Mouse (Mus musculus) myocyte (in vitro differentiated cells): ENCODE measurements at regions not wholly inside any gene's neighbourhood (a gene's known extent, or its start where the extent isn't known, plus 50 kb on each side); places are given as distances from the start of the nearest gene placed in this dataset.

Experiments
- H3K27me3 ChIP-seq: one replicate; pipeline ENCODE4 v1.6.1; 2011; ENCODE audit not compliant: control insufficient read depth, insufficient read depth, insufficient read length
- H3K36me3 ChIP-seq: one replicate; pipeline ENCODE4 v1.6.1; 2011; ENCODE audit not compliant: control insufficient read depth, insufficient read depth
- H3K4me2 ChIP-seq: one replicate; pipeline ENCODE4 v1.6.1; 2011; ENCODE audit warnings: low read depth, control low read depth
- H3K4me3 ChIP-seq: one replicate; pipeline ENCODE4 v1.5.1; 2011; ENCODE audit warnings: mild to moderate bottlenecking, control low read depth, moderate library complexity
- H3K79me2 ChIP-seq: one replicate; pipeline ENCODE4 v1.6.1; 2011; ENCODE audit not compliant: control insufficient read depth, insufficient read depth
- H3ac ChIP-seq: one replicate; pipeline ENCODE4 v1.6.1; 2011; ENCODE audit not compliant: control insufficient read depth, insufficient read length
- CEBPB ChIP-seq: IDR thresholded peaks from 2 replicates; pipeline ENCODE4 v1.6.1; 2011; ENCODE audit warnings: mild to moderate bottlenecking, moderate library complexity; ENCODE audit not compliant: poor library complexity, insufficient read depth, severe bottlenecking
- E2F4 ChIP-seq: IDR thresholded peaks from one replicate; pipeline ENCODE4 v1.6.1; 2011; ENCODE audit warnings: mild to moderate bottlenecking, control low read depth, moderate library complexity; ENCODE audit not compliant: insufficient read depth
- MAX ChIP-seq: IDR thresholded peaks from one replicate; pipeline ENCODE4 v1.6.1; 2011; ENCODE audit warnings: low read depth, mild to moderate bottlenecking, control low read depth
- MYOD1 ChIP-seq, 3 experiments: IDR thresholded peaks; one replicate each; pipeline ENCODE4 v1.6.1; 2011; ENCODE audit warnings: control low read depth in 2 of 3, low read depth in 2 of 3, mild to moderate bottlenecking in 2 of 3, moderate library complexity in 1 of 3; ENCODE audit not compliant: insufficient read length in 2 of 3, control insufficient read depth in 1 of 3
- MYOG ChIP-seq, 3 experiments: IDR thresholded peaks; one replicate each; pipeline ENCODE4 v1.6.1; 2011; ENCODE audit warnings: control low read depth in 2 of 3, low read depth in 2 of 3, mild to moderate bottlenecking in 2 of 3; ENCODE audit not compliant: insufficient read length in 2 of 3, control insufficient read depth in 1 of 3, insufficient read depth in 1 of 3
- POLR2A ChIP-seq: IDR thresholded peaks from one replicate; pipeline ENCODE4 v1.6.1; 2011; ENCODE audit warnings: low read depth, mild to moderate bottlenecking, control low read depth, moderate library complexity; ENCODE audit not compliant: insufficient read length
- POLR2AphosphoS2 ChIP-seq: IDR thresholded peaks from one replicate; pipeline ENCODE4 v1.6.1; 2011; ENCODE audit warnings: low read depth, control low read depth; ENCODE audit not compliant: insufficient read length
- REST ChIP-seq: IDR thresholded peaks from one replicate; pipeline ENCODE4 v1.6.1; 2011; ENCODE audit warnings: mild to moderate bottlenecking, control low read depth, moderate library complexity; ENCODE audit not compliant: insufficient read depth, insufficient read length
- SRF ChIP-seq: IDR thresholded peaks from one replicate; pipeline ENCODE4 v1.6.1; 2011; ENCODE audit warnings: low read depth; ENCODE audit not compliant: control insufficient read depth, insufficient read length
- TCF12 ChIP-seq: IDR thresholded peaks from one replicate; pipeline ENCODE4 v1.6.1; 2011; ENCODE audit warnings: mild to moderate bottlenecking, control low read depth; ENCODE audit not compliant: poor library complexity, insufficient read depth, severe bottlenecking
- TCF3 ChIP-seq: IDR thresholded peaks from one replicate; pipeline ENCODE4 v1.6.1; 2011; ENCODE audit warnings: low read depth, control low read depth; ENCODE audit not compliant: insufficient read length
- USF1 ChIP-seq: IDR thresholded peaks from one replicate; pipeline ENCODE4 v1.6.1; 2011; ENCODE audit warnings: low read depth, mild to moderate bottlenecking, control low read depth, moderate library complexity

DNA sequence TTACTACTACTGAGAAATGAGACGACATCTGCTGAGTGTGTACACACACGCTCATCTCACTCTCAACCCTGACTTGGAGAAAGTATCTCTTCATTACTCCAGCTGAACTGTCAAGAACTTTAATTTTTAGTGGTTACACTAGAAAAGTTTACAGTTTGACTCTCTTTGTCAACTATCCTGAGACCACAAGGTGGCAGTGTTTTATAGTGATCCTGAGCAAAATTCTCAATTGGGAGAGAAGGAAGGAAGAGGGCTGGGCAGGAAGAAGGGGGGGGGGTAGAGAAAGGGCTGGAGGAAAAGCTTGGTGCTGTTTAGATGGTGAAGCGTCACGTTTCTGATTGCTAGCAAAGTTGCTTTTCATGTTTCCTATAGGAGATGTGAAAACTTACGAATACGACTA is 158.8 kb upstream of the Olfr1507 start:
- TF ChIP-seq SRF (no peak), MYOG (IDR thresholded peaks at IDR 0.05; ENCODE audit: control insufficient read depth in 1 of 3, insufficient read depth in 1 of 3, insufficient read length in 2 of 3, low read depth in 2 of 3) (no peak), CEBPB (no peak), POLR2A (no peak), USF1 (no peak), REST (no peak)

DNA sequence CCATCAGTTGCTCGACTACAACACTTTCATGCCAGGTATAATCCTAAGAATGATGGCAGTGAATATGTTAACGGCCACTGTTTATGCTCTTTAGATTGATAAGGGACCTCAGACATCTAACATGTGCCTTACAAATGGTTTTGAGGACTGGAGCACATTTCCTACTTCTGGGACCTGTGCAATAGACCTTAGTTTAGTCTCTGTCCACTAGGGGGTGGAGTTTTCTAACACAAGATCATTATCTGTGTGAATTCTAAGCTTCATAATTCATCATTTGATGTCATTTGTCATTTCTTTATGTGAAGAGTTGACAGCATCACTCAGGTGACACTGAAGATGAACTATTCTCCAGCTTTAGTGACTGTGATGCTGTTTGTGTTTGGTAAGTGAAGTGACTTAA is 142.6 kb upstream of the Olfr1507 start:
- H3K4me3 ChIP-seq, result no peak overlapping the region
- no peaks in the 10 kb centered on the region for H3K79me2 ChIP-seq
- no peak for TF ChIP-seq MYOG (IDR thresholded peaks at IDR 0.05; ENCODE audit: control insufficient read depth in 1 of 3, insufficient read depth in 1 of 3, insufficient read length in 2 of 3, low read depth in 2 of 3)
- no peak for TF ChIP-seq USF1
- TF ChIP-seq REST, result no peak
- no peak for TF ChIP-seq TCF12
- no peak for TF ChIP-seq MYOD1 (IDR thresholded peaks at IDR 0.05; ENCODE audit: control insufficient read depth in 1 of 3, insufficient read length in 2 of 3, low read depth in 2 of 3)
- no peak for TF ChIP-seq POLR2A
- no peak for TF ChIP-seq TCF3
- no peak for TF ChIP-seq E2F4
- no peak for TF ChIP-seq SRF
- no peak for TF ChIP-seq MAX
- no peak for TF ChIP-seq CEBPB
- TF ChIP-seq POLR2AphosphoS2, result no peak
- H3K4me2 ChIP-seq, result no peak overlapping the region
- H3K36me3 ChIP-seq, result no peaks in the 10 kb centered on the region
- no peaks in the 10 kb centered on the region for H3K27me3 ChIP-seq
- H3ac ChIP-seq, result no peak overlapping the region

More for the DNA sequence above, 158.8 kb upstream of the Olfr1507 start:
- Histone ChIP-seq H3K4me3 (no peak overlapping the region), H3K4me2 (no peak overlapping the region), H3K79me2 (no peaks in the 10 kb centered on the region), H3ac (no peak overlapping the region), H3K27me3 (no peaks in the 10 kb centered on the region), H3K36me3 (no peaks in the 10 kb centered on the region)

DNA sequence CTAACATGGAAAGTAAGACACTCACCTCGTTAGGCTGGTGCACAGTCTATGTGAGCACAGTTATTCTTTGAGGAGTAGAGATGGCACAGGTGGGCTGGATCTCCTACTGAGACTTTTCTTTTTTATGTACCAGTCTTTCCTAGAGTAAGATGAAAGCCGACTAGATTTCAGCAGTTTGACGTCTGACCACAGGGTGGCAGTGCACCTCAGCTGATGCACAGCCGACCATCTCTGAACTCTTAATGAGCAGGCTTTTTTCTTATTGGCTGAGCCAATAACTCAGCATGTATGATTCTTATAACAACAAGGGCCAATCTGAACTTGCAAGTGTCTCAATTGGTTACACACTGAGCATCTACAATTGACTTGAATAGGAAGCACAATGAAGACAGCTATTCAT is 126.6 kb upstream of the Olfr1507 start:
- no peaks in the 10 kb centered on the region for H3K36me3 ChIP-seq
- no peak overlapping the region for H3K4me2 ChIP-seq
- H3K4me3 ChIP-seq, result no peak overlapping the region

DNA sequence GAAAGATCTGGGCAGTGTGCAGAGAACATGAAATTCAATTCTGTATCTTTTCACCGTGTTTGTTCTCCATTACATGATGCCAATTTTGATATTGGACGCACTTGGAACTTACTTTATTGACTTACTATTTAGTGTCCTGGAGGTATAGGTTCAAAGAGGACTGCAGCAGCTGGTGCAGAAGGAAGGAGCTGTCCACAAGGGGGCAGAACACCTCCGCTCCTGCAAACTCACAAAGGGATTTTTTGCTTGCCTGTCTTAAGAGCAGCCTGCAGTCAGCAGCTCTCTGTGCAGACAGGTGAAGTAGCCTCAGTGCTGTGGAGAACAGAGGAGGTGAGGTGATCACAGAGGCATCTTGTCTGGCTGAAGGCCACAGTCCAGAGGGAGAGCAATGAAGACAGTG is 84.8 kb upstream of the Olfr1507 start:
- H3ac ChIP-seq, result no peak overlapping the region
- H3K4me3 ChIP-seq, result no peak overlapping the region
- no peaks in the 10 kb centered on the region for H3K36me3 ChIP-seq
- H3K27me3 ChIP-seq, result no peaks in the 10 kb centered on the region
- H3K4me2 ChIP-seq, result no peak overlapping the region
- H3K79me2 ChIP-seq, result no peaks in the 10 kb centered on the region
- no peak for TF ChIP-seq MAX
- TF ChIP-seq POLR2AphosphoS2, result no peak
- TF ChIP-seq SRF, result no peak
- no peak for TF ChIP-seq USF1
- TF ChIP-seq CEBPB, result no peak
- TF ChIP-seq E2F4, result no peak

More for the DNA sequence above, 126.6 kb upstream of the Olfr1507 start:
- Histone ChIP-seq H3ac (no peak overlapping the region), H3K79me2 (no peaks in the 10 kb centered on the region), H3K27me3 (no peaks in the 10 kb centered on the region)
- TF ChIP-seq POLR2AphosphoS2 (no peak), MAX (no peak), MYOG (IDR thresholded peaks at IDR 0.05; ENCODE audit: control insufficient read depth in 1 of 3, insufficient read depth in 1 of 3, insufficient read length in 2 of 3, low read depth in 2 of 3) (no peak), MYOD1 (IDR thresholded peaks at IDR 0.05; ENCODE audit: control insufficient read depth in 1 of 3, insufficient read length in 2 of 3, low read depth in 2 of 3) (no peak), REST (no peak), TCF3 (no peak), TCF12 (no peak)

- no peak overlapping the region for H3K4me3 ChIP-seq
- H3ac ChIP-seq, result no peak overlapping the region
- no peak overlapping the region for H3K4me2 ChIP-seq
- H3K79me2 ChIP-seq, result no peaks in the 10 kb centered on the region
- no peaks in the 10 kb centered on the region for H3K27me3 ChIP-seq
- TF ChIP-seq USF1 (no peak), MAX (no peak), REST (no peak), POLR2AphosphoS2 (no peak), SRF (no peak), TCF12 (no peak), E2F4 (no peak), MYOD1 (IDR thresholded peaks at IDR 0.05; ENCODE audit: control insufficient read depth in 1 of 3, insufficient read length in 2 of 3, low read depth in 2 of 3) (no peak), TCF3 (no peak)
- H3K36me3 ChIP-seq, result no peaks in the 10 kb centered on the region
Observed at GRCm38 (mm10) chr14:52566920-52567319, 71.4 kb upstream of the Olfr1507 start.
